Mouse (Mus musculus): ENCODE data around the gene Gm49450. TPM values are rescaled to one million over a fixed set of nuclear protein-coding genes. Genes with fewer than 3 reads are reported as not detected.
A peak's percentile ranks its signal among the peaks of the same experiment; 100 is the strongest.

The Gm49450 gene
- polyA plus RNA-seq, 1 experiment from 2014 or later = not detected

DNA sequence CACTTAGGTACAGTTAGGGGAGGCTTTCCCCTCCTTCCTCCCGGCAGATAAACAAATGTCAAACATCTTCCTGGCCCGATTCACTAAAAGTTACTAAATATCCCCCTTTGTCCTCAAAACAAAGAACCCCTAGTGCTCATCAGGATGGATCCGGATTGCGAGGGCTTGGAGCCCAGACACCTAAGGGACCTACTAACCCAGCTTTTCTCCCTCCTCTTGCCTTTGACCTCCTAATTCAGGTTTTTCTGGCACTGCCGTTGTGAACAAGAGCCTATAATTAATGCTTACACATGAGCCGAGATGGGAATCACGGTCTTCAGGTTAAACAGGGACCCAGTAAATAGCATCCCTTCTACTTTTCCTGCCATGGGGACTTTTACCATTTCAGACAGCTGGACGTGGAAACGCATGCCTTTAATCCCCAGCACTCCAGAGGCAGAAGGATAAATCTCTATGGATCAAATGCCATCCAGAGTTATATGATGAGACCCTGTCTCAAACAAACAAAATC is 38.2 kb upstream of the Gm49450 start:
- Histone ChIP-seq H3K9ac (no peak overlapping the region), H3K9me3 (no peaks in the 10 kb centered on the region), H3K27ac (0 out of 2 replicates have a peak overlapping the region, but pooled peaks have one; percentile 18), H3K4me2 (peak overlapping the region; percentile 62; the same call in 1 of the 2 replicates), H3K27me3 (replicated peaks) (no peaks in the 10 kb centered on the region), H3K4me3 (replicated peaks) (no peak overlapping the region), H3K4me1 (peaks cover 16% of the 10 kb centered on the region; the same call in 1 of the 2 replicates), H3K36me3 (no peaks in the 10 kb centered on the region)
- 33% methylated on average over 9 of the region's 9 CpGs for WGBS
- ATAC-seq (ENCODE audit: insufficient read depth, low FRiP score, low read depth) = no peak

DNA sequence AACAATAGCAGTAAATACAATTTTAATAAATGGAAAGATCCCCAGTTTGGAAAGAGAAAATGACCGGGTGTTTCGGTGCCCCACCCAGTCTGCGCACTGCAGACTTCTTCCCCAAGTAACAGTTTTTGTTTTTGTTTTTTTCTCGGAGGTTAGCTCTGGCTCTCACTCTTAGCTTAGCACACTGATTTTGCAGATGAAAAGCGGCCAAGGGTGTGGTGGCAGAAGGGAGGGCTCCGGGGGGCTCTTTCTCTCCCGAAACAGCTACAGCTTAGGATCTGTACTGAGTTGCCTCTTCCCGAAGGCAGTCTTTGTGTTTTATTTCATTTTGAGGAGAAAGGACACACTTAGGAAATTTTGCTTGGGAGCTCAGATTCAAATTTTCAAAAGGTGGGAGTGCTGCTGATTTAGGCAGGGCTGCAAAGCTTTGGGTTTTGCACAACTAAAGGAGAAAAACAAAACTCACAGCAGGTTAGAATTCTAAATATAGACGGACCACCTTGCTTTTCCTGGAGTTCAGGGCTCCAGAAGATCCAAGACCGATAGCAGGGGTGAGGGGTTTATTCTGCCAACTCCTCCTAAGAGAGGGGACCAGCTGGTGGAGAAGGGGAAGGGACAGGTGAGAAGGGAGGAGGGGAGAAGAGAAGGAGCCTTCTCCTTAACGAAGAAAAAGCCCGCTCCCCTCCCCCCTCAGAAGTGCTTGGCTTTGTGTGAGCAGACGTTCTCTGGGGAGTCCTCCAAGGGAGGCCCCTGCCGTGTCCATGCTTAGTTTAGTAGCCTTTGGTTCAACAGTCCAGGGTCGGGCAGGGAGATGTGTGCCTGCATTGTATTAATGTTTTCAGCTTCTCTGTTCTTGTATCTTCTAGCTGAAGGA is 37.6 kb upstream of the Gm49450 start:
- Histone ChIP-seq H3K9me3 (no peaks in the 10 kb centered on the region), H3K4me1 (peaks cover 16% of the 10 kb centered on the region; the same call in 1 of the 2 replicates), H3K4me3 (replicated peaks) (no peak overlapping the region), H3K4me2 (peak overlapping the region; percentile 17; the same call in 1 of the 2 replicates), H3K9ac (no peak overlapping the region), H3K36me3 (no peaks in the 10 kb centered on the region), H3K27me3 (replicated peaks) (no peaks in the 10 kb centered on the region), H3K27ac (peak overlapping the region; percentile 40; the same call in 1 of the 2 replicates)
- WGBS = 34% methylated on average over 15 of the region's 15 CpGs
- no peak for ATAC-seq (ENCODE audit: insufficient read depth, low FRiP score, low read depth)

DNA sequence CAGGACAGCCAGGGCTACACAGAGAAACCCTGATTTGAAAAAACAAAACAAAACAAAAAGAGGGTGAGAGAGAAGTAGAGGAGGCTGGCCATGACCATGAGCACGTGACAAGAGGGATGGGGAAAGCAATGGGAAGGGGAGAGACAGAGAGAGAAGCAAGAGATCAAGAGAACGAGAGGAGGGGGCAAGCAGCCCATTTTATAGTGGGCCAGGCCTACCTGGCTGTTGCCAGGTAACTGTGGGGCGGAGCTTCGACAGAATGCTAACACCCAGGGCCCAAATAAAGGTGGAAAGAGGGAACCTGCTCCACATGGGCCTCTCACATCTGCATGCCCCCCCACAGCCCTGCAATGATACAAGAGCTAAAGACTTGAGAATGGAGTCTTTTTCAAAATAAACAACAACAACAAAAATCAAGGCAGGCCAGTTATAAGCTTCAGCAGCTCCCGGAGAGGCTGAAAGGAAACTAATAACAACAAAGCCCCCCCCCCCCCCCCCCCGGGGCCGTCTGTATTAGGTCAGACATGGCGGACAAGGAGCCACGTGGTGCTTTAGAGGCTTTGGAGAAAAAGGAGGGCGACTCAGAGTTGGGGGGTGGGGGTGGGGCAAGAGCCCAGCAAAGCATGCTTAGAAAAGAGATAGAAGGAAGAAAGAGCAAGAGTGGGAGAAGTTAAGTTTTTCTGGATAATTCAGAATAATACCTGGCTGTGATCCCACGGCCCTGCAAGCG is 36.5 kb upstream of the Gm49450 start:
- no peak overlapping the region for H3K4me2 ChIP-seq
- peaks cover 16% of the 10 kb centered on the region; the same call in 1 of the 2 replicates for H3K4me1 ChIP-seq
- WGBS = 47% methylated on average over 10 of the region's 12 CpGs

DNA sequence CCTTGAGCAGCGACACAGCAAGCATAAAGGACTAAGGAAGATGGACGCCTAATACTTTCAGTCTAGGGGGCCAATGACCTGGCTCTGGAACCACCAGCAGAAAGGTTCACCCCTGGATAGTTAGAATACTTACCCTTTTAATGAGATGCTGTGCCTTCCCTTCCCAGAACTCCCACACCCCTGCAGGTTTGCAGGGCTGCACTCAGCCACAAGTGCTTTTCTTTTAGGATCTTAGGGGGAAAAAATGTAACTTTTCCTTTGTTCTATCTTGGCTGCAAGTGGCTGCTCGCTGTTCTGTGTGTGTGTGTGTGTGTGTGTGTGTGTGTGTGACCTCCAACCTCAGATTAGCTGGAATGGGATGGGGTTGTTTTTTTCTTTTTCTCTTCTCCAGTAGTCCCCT is 35.4 kb upstream of the Gm49450 start:
- ATAC-seq (ENCODE audit: insufficient read depth, low FRiP score, low read depth) = no peak
- H3K4me3 ChIP-seq (replicated peaks) = no peak overlapping the region
- H3K27me3 ChIP-seq (replicated peaks) = no peaks in the 10 kb centered on the region
- peaks cover 16% of the 10 kb centered on the region; the same call in 1 of the 2 replicates for H3K4me1 ChIP-seq
- H3K27ac ChIP-seq = no peak overlapping the region
- WGBS = 76% methylated on average over 3 of the region's 3 CpGs
- H3K9me3 ChIP-seq = no peaks in the 10 kb centered on the region
- no peak overlapping the region for H3K9ac ChIP-seq
- H3K4me2 ChIP-seq = no peak overlapping the region
- no peaks in the 10 kb centered on the region for H3K36me3 ChIP-seq

More for the DNA sequence above, 36.5 kb upstream of the Gm49450 start:
- no peaks in the 10 kb centered on the region for H3K27me3 ChIP-seq (replicated peaks)
- no peak overlapping the region for H3K4me3 ChIP-seq (replicated peaks)
- no peak for ATAC-seq (ENCODE audit: insufficient read depth, low FRiP score, low read depth)
- no peak overlapping the region for H3K9ac ChIP-seq
- 0 out of 2 replicates have a peak overlapping the region, but pooled peaks have one; percentile 40 for H3K27ac ChIP-seq
- no peaks in the 10 kb centered on the region for H3K9me3 ChIP-seq
- no peaks in the 10 kb centered on the region for H3K36me3 ChIP-seq

DNA sequence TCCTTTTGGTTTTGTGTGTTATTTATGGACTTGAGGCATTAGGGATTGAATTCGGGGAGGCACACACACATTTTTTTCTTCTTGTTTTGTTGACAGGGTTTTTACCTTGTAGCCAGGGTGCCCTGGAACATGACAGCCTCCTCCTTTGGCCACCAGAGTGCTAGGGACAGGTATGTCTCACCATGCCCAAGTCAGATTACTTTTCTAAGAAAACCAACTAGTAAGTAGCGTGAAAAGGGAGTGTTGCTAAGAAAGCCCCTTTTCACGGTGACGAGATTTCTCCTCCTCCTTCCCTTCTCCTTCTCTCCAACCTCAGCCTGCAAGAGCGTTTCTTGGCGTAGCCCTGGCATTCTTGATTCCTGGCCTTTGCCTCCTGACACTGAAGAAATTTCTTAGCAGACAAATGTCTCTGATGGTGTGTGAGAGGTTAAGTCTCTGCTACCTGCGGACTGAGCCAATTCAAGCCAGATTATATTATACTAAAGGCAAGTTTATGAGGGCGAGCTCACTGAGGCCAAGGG is 34.4 kb upstream of the Gm49450 start:
- no peak for ATAC-seq (ENCODE audit: insufficient read depth, low FRiP score, low read depth)
- Histone ChIP-seq H3K4me2 (no peak overlapping the region), H3K9ac (no peak overlapping the region), H3K27me3 (replicated peaks) (no peaks in the 10 kb centered on the region), H3K27ac (peak overlapping the region; percentile 87), H3K4me3 (replicated peaks) (no peak overlapping the region), H3K36me3 (no peaks in the 10 kb centered on the region), H3K4me1 (peaks cover 16% of the 10 kb centered on the region; the same call in 1 of the 2 replicates), H3K9me3 (no peaks in the 10 kb centered on the region)
- WGBS = 59% methylated on average over 8 of the region's 8 CpGs

DNA sequence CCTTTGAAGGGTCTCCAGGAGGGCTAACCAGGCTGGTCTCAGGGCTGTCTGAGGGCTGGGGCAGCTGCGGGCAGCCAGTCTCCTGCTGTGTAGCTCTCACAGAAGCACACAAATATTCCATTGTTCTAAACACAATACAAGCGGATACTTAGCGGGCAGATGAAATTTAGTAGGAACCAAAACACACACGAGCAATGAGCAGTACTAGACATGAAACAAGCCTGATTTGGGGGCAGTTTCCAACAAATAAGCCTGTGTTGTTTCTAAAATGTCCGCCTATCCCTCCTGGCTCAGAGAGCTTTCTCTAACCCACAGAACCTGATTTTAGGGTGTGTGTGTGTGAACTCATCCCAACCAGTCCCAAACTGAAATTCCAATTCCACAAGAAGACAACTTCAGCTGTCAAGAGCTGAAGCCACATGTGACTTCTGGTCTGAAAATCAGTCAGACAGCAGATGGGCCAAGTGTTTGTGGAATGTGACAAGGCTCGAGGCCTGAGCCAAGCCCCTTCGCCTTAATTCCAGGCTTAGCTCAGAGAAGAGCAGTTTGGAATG is 33.8 kb upstream of the Gm49450 start:
- Histone ChIP-seq H3K9ac (no peak overlapping the region), H3K4me2 (no peak overlapping the region; the same call in 1 of the 2 replicates), H3K27ac (peak overlapping the region; percentile 87), H3K27me3 (replicated peaks) (no peaks in the 10 kb centered on the region), H3K4me3 (replicated peaks) (no peak overlapping the region), H3K36me3 (no peaks in the 10 kb centered on the region), H3K4me1 (peaks cover 16% of the 10 kb centered on the region; the same call in 1 of the 2 replicates), H3K9me3 (no peaks in the 10 kb centered on the region)
- WGBS = 36% methylated on average over 7 of the region's 7 CpGs
- no peak for ATAC-seq (ENCODE audit: insufficient read depth, low FRiP score, low read depth)

DNA sequence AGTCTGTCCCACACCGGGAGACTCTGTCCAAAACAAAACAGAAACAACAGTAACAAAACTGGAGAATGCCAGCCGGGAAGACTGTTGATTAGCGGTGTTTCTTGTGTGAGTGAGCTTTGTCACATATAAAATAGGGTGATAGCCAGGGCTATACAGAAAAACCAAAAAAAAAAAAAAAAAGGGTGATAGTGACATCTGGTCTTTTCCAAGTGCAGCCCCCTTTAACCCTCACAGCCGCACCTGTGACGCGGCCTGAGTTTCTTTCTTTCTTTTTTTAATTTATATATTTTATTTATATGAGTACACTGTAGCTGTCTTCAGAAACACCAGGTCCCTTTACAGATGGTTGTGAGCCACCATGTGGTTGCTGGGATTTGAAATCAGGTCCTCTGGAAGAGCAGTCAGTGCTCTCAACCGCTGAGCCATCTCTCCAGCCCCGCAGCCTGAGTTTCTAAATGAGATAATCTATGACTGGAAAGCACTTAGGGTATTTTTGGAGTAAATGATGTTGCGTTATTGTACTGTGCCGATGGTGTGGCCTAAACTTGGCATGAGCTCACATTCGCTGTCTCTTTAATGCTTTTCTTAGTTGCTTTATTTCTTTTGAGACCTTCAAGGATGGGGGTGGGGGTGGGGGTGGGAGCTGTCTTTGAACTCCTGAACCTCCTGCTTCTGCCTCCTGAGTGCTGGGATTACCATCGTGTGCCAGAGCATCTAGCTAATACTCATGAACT is 32.8 kb upstream of the Gm49450 start:
- H3K9me3 ChIP-seq = no peaks in the 10 kb centered on the region
- H3K4me2 ChIP-seq = peak overlapping the region; percentile 52
- peak overlapping the region; percentile 53 for H3K4me3 ChIP-seq (replicated peaks)
- peak overlapping the region; percentile 87 for H3K27ac ChIP-seq
- 0 out of 2 replicates have a peak, but pooled peaks cover 10% of the 10 kb centered on the region for H3K4me1 ChIP-seq
- no peak for ATAC-seq (ENCODE audit: insufficient read depth, low FRiP score, low read depth)
- H3K36me3 ChIP-seq = no peaks in the 10 kb centered on the region
- H3K9ac ChIP-seq = 0 out of 2 replicates have a peak overlapping the region, but pooled peaks have one; percentile 21
- 42% methylated on average over 12 of the region's 12 CpGs for WGBS
- no peaks in the 10 kb centered on the region for H3K27me3 ChIP-seq (replicated peaks)

DNA sequence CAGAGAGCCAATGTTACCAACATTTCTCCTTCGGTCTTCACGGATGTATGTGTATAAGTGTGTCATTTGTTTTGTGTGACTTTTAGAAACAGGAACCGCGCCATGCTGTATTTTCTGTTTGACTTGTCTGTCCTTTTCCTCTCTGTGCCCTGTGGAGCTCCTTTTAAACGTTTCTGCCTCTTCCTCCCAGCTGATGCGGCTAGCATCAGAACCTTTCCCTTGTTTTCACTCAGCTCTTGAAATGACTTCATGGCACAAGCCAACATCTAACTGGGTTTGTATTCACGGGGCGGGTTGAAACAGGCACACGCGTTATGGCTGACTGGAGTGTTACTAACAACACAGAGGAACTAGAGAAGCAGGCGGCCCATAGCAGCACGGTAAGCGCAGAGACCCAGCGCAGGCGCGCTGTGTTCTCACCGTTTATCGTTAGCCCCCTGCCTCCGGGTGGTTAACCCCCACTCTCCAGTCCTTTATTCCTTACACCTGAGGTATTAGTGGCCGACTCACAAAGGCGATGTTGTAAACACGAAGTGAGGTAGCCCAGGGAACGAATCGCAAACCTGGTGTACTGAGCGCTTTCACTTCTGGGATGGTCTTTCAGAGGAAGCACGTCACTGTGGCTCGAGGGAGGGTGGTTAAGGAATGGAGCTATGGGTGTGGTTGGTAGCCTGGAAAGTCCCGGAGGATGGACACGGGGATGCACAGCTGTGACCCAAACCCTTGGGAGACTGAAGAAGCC is 32.1 kb upstream of the Gm49450 start:
- Histone ChIP-seq H3K4me1 (0 out of 2 replicates have a peak, but pooled peaks cover 8% of the 10 kb centered on the region), H3K4me2 (peak overlapping the region; percentile 52), H3K4me3 (replicated peaks) (peak overlapping the region; percentile 53), H3K9me3 (no peaks in the 10 kb centered on the region), H3K27ac (peak overlapping the region; percentile 87), H3K9ac (peak overlapping the region; percentile 21; the same call in 1 of the 2 replicates), H3K27me3 (replicated peaks) (no peaks in the 10 kb centered on the region), H3K36me3 (no peaks in the 10 kb centered on the region)
- WGBS = 3% methylated on average over 29 of the region's 29 CpGs
- peak; percentile 76; the same call in 1 of the 2 replicates for ATAC-seq (ENCODE audit: insufficient read depth, low FRiP score, low read depth)

DNA sequence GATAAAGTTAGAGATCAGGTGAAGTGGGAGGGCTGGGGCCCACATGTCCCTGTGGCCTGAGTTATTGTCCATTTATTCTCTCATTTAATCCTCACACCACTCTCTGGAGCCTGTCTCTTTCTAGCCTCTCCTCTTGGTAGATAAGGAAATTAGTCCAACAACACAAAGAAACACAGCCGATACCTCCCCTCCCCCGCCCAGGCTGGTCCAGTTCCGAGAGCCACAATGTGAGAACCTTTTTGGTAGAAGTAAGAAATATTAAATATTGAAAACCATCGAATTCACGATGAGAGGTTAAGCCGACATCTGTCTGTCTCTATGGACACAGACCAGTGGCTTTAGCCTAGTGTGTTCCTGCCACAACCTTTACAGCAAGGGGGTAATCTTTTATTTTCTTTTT is 31.3 kb upstream of the Gm49450 start:
- H3K9me3 ChIP-seq = no peaks in the 10 kb centered on the region
- H3K27me3 ChIP-seq (replicated peaks) = no peaks in the 10 kb centered on the region
- H3K27ac ChIP-seq = peak overlapping the region; percentile 87
- H3K4me3 ChIP-seq (replicated peaks) = no peak overlapping the region
- peak overlapping the region; percentile 52; the same call in 1 of the 2 replicates for H3K4me2 ChIP-seq
- no peak overlapping the region for H3K9ac ChIP-seq
- H3K36me3 ChIP-seq = no peaks in the 10 kb centered on the region
- ATAC-seq (ENCODE audit: insufficient read depth, low FRiP score, low read depth) = no peak
- 55% methylated on average over 6 of the region's 6 CpGs for WGBS
- H3K4me1 ChIP-seq = 0 out of 2 replicates have a peak, but pooled peaks cover 4% of the 10 kb centered on the region

DNA sequence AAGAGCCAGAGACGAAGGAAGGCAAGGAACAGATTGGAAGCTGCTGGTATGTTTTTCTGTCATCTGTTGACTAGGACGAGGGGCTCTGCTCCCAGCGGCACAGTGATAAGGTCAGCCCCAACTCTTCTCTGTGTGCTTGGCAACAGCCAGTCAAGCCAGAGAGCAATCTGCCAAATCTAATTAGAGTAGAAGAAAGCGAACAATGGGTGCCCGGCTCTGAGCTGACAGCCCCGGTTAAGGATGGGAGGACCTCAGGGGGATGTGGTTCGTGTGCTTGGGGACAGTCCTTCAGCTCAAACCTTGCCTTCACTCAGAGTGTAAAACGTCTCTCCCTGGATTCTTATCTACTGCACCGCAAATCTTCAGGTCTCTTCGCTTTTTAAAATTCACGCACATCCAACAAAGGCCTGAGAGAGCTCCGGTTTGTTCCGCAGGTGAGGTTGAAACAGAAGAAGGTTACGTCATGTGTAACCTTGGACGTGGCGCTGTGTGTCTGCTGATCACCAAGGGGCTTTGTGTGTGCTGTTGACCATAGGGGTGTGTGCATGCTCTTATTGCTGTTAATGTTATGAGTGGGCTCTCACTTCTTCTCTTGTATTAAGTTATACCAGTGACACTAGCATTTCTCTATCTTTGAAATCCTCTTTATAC is 30.2 kb upstream of the Gm49450 start:
- ATAC-seq (ENCODE audit: insufficient read depth, low FRiP score, low read depth) = no peak
- no peaks in the 10 kb centered on the region for H3K36me3 ChIP-seq
- peak overlapping the region; percentile 26; the same call in 1 of the 2 replicates for H3K27ac ChIP-seq
- H3K9me3 ChIP-seq = no peaks in the 10 kb centered on the region
- H3K27me3 ChIP-seq (replicated peaks) = no peaks in the 10 kb centered on the region
- H3K4me2 ChIP-seq = no peak overlapping the region
- H3K4me1 ChIP-seq = 0 out of 2 replicates have a peak, but pooled peaks cover 4% of the 10 kb centered on the region
- WGBS = 49% methylated on average over 16 of the region's 16 CpGs
- no peak overlapping the region for H3K9ac ChIP-seq
- H3K4me3 ChIP-seq (replicated peaks) = no peak overlapping the region

All from stomach, embryonic 15.5 days (tissue).